Mouse (Mus musculus) C2C12 (cell line): ENCODE measurements around the gene Ttbk1.

Experiments used
- CTCF ChIP-seq: IDR thresholded peaks from one replicate; pipeline ENCODE4 v1.5.1; 2011; ENCODE audit not compliant: control insufficient read depth, insufficient read depth, insufficient read length
- MAX ChIP-seq: IDR thresholded peaks from one replicate; pipeline ENCODE4 v1.6.1; 2011; ENCODE audit warnings: mild to moderate bottlenecking, control low read depth
- MYOD1 ChIP-seq: IDR thresholded peaks from one replicate; pipeline ENCODE4 v1.6.1; 2011; ENCODE audit warnings: low read depth; ENCODE audit not compliant: control insufficient read depth, insufficient read length
- USF1 ChIP-seq: IDR thresholded peaks from one replicate; pipeline ENCODE4 v1.6.1; 2011; ENCODE audit warnings: low read depth, mild to moderate bottlenecking, control low read depth, moderate library complexity

DNA sequence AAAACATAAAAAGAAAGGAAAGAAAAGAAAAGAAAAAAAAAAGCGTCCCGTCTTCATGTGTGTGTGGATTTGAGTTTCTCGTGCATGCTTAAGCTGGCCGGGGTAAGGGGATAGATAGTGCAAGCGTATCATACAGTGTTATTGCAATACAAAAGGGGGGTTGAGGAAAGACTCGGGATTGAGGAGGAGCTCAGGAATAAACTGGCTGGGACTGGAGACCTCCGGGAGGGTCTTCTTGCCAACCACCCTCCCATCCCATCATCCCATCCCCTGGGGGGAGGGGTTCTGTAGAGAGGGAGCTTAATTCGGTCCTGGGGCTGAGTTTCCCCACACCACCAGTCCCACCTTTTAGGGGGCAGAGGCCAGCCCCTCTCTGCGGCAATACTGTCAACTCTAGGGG, 32.9 kb downstream of the Ttbk1 start:
- TF ChIP-seq CTCF, result no peak
- TF ChIP-seq MAX, result no peak
- no peak for TF ChIP-seq USF1
- no peak for TF ChIP-seq MYOD1
